Mouse (Mus musculus) lung, postnatal 0 days (tissue): ENCODE measurements around the gene Slc35e3. TPM values are rescaled to one million over a fixed set of nuclear protein-coding genes. Genes with fewer than 3 reads are reported as not detected.

ENCODE experiments used
- ATAC-seq: fragments of 200-750 bp; cut with Nextera tagmentation; 2 replicates; pipeline ENCODE4 v1.8.0; 2017; ENCODE audit warnings: moderate library complexity
- DNase-seq: peaks from one replicate; pipeline ENCODE4 v3.0.0-alpha.2; 2016; ENCODE audit warnings: low spot score
- H3K27ac ChIP-seq: fragments of 300-500 bp; sonication (generic); 2 replicates; pipeline ENCODE4 v1.5.1; 2014; ENCODE audit warnings: antibody characterized with exemption, mild to moderate bottlenecking, low read length, mixed read lengths
- H3K27me3 ChIP-seq: fragments of 300-500 bp; sonication (generic); replicated peaks from 2 replicates; pipeline ENCODE4 v1.6.1; 2014; ENCODE audit warnings: low read length, mixed read lengths; ENCODE audit not compliant: insufficient read depth
- H3K36me3 ChIP-seq: fragments of 300-500 bp; sonication (generic); 2 replicates; pipeline ENCODE4 v1.6.1; 2014; ENCODE audit warnings: low read length, mixed read lengths; ENCODE audit not compliant: insufficient read depth
- H3K4me1 ChIP-seq: fragments of 300-500 bp; sonication (generic); 2 replicates; pipeline ENCODE4 v1.6.1; 2014; ENCODE audit warnings: antibody characterized with exemption, low read depth, low read length, mixed read lengths; ENCODE audit not compliant: insufficient read depth
- H3K4me2 ChIP-seq: fragments of 300-500 bp; sonication (generic); replicated peaks from 2 replicates; pipeline ENCODE4 v1.6.1; 2014; ENCODE audit warnings: low read depth, mild to moderate bottlenecking, low read length, moderate library complexity, mixed read lengths
- H3K4me3 ChIP-seq: fragments of 300-500 bp; sonication (generic); 2 replicates; pipeline ENCODE4 v1.5.1; 2014; ENCODE audit warnings: low read depth, low read length
- H3K9ac ChIP-seq: fragments of 300-500 bp; sonication (generic); replicated peaks from 2 replicates; pipeline ENCODE4 v1.6.1; 2014; ENCODE audit warnings: low read depth, mild to moderate bottlenecking
- H3K9me3 ChIP-seq: fragments of 300-500 bp; sonication (generic); 2 replicates; pipeline ENCODE4 v1.6.1; 2016; ENCODE audit warnings: low read length, mixed read lengths
- CTCF ChIP-seq: IDR thresholded peaks from 2 replicates; pipeline ENCODE4 v1.5.1; 2016; ENCODE audit warnings: antibody characterized with exemption, mild to moderate bottlenecking
- EP300 ChIP-seq: IDR thresholded peaks from 2 replicates; pipeline ENCODE4 v1.6.1; 2016; ENCODE audit warnings: antibody characterized with exemption, mild to moderate bottlenecking, control low read depth
- WGBS: fragments of 180-500 bp; shearing (Covaris S2); extraction: QIAGEN DNeasy Blood & Tissue Kit; methylation state at CpG from one replicate; pipeline ENCODE4 v1.1.7; 2014; 5-methylcytosine and 5-hydroxymethylcytosine counted together
- polyA plus RNA-seq: library from polyadenylated mRNA; unstranded; fragments of >200 nt; fragmentation: Nextera tagmentation; extraction: Ambion mirVana; gene quantifications from 2 replicates; pipeline ENCODE4 v1.2.1, GENCODE M21; 2015

Slc35e3 gene
- polyA plus RNA-seq, 1 experiment from 2014 or later = 17.2 TPM

DNA sequence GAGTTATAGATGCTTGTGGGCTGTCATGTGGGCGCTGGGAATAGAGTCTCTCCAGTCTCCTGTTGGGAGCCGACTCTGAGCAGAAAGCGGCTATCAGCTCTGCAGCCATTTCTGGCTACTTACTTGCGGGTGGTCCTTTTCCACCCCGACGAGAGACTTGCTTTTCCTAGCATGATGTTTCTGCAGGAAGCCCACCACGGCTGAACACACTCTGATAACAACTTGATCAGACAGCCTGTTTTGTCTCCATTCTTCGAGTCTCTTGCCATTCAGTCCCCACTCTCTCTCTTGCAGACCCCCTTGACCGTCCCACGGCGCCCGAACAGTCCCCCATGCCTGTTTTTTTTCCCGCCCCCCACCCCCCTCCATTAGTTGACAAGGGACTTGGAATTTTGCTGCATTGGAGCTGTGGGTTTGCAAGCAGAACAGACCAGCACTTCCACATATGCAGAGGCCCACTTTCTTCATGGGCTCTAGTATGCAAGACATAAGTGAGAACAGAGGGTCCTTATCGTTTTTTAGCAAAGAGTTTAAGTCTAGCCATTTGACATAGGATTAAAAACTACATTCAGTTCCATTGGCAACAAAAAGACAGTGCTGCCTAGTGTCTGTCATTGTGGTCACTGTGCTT is 13.1 kb downstream of the Slc35e3 start:
- no peak for DNase-seq
- TF ChIP-seq CTCF (no peak), EP300 (no peak)
- H3K4me3 ChIP-seq = no peak overlapping the region
- H3K27me3 ChIP-seq = no peaks in the 10 kb centered on the region
- no peaks in the 10 kb centered on the region for H3K4me1 ChIP-seq
- WGBS = 76% methylated on average over 14 of the region's 14 CpGs
- 0 out of 2 replicates have a peak, but pooled peaks cover 6% of the 10 kb centered on the region for H3K36me3 ChIP-seq
- no peaks in the 10 kb centered on the region for H3K9me3 ChIP-seq
- H3K4me2 ChIP-seq = no peak overlapping the region
- H3K9ac ChIP-seq = no peak overlapping the region
- no peak overlapping the region for H3K27ac ChIP-seq
- ATAC-seq = no peak

- Histone ChIP-seq H3K36me3 (0 out of 2 replicates have a peak, but pooled peaks cover 2% of the 10 kb centered on the region), H3K27me3 (no peaks in the 10 kb centered on the region), H3K27ac (no peak overlapping the region), H3K9me3 (no peaks in the 10 kb centered on the region), H3K4me3 (no peak overlapping the region), H3K9ac (no peak overlapping the region), H3K4me2 (no peak overlapping the region), H3K4me1 (no peaks in the 10 kb centered on the region)
- no peak for TF ChIP-seq CTCF
- TF ChIP-seq EP300 = no peak
- DNase-seq (no peak), ATAC-seq (no peak)
- WGBS = 79% methylated on average over 5 of the region's 5 CpGs
Observed at GRCm38 (mm10) chr10:117732184-117732583, 14.0 kb downstream of the Slc35e3 start.

GRCm38 (mm10) chr10:117731244-117732101 is 14.7 kb downstream of the Slc35e3 start:
- Histone ChIP-seq H3K36me3 (no peaks in the 10 kb centered on the region), H3K27me3 (no peaks in the 10 kb centered on the region), H3K9ac (no peak overlapping the region), H3K9me3 (no peaks in the 10 kb centered on the region), H3K4me1 (no peaks in the 10 kb centered on the region), H3K4me2 (no peak overlapping the region), H3K4me3 (no peak overlapping the region), H3K27ac (peak overlapping the region; percentile 59; the same call in 1 of the 2 replicates)
- WGBS = 46% methylated on average over 14 of the region's 15 CpGs
- TF ChIP-seq EP300 = peak; percentile 62
- TF ChIP-seq CTCF = peak; percentile 90
- DNase-seq (peak; percentile 91), ATAC-seq (peak; percentile 72)

DNA sequence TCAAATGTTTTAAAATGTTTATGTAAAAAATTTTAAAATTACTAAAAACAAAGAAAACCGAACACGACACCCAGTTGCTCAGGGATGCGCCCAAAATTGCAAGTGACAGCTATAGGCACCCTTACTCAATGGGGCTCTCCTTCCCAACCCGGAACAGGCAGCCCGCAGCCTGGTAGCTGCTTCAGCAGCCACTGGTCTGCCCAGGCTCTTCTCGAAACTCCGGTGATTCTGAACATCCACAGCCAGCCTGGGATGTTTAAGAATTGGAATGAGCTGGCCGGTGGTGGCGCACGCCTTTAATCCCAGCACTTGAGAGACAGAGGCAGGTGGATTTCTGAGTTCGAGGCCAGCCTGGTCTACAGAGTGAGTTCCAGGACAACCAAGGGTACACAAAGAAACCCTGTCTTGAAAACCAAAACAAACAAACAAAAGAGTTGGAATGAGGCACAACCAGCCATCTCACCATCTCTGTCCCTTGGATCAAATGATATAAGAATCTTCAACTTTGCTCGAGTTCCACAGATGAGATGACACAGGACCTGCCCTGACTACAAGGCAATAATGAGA is 15.4 kb downstream of the Slc35e3 start:
- Histone ChIP-seq H3K27me3 (no peaks in the 10 kb centered on the region), H3K4me1 (no peaks in the 10 kb centered on the region), H3K27ac (no peak overlapping the region), H3K4me3 (no peak overlapping the region), H3K36me3 (no peaks in the 10 kb centered on the region), H3K9me3 (no peaks in the 10 kb centered on the region), H3K9ac (no peak overlapping the region), H3K4me2 (no peak overlapping the region)
- TF ChIP-seq CTCF = no peak
- TF ChIP-seq EP300 = no peak
- DNase-seq (no peak), ATAC-seq (no peak)
- WGBS = 81% methylated on average over 12 of the region's 12 CpGs

GRCm38 (mm10) chr10:117730140-117730539 is 16.0 kb downstream of the Slc35e3 start:
- no peaks in the 10 kb centered on the region for H3K27me3 ChIP-seq
- no peaks in the 10 kb centered on the region for H3K36me3 ChIP-seq
- H3K4me1 ChIP-seq = no peaks in the 10 kb centered on the region
- H3K4me2 ChIP-seq = no peak overlapping the region
- no peak overlapping the region for H3K4me3 ChIP-seq
- 94% methylated on average over 7 of the region's 7 CpGs for WGBS
- no peak for TF ChIP-seq CTCF
- H3K9me3 ChIP-seq = no peaks in the 10 kb centered on the region
- no peak overlapping the region for H3K9ac ChIP-seq
- DNase-seq (no peak), ATAC-seq (no peak)
- peak overlapping the region; percentile 15; the same call in 1 of the 2 replicates for H3K27ac ChIP-seq

GRCm38 (mm10) chr10:117729139-117729814 is 16.9 kb downstream of the Slc35e3 start:
- H3K36me3 ChIP-seq = no peaks in the 10 kb centered on the region
- H3K4me2 ChIP-seq = no peak overlapping the region
- H3K9me3 ChIP-seq = no peaks in the 10 kb centered on the region
- H3K27me3 ChIP-seq = no peaks in the 10 kb centered on the region
- WGBS = 30% methylated on average over 11 of the region's 11 CpGs
- DNase-seq = peak; percentile 91
- H3K4me1 ChIP-seq = no peaks in the 10 kb centered on the region
- no peak overlapping the region for H3K9ac ChIP-seq
- peak; percentile 88 for ATAC-seq
- H3K4me3 ChIP-seq = no peak overlapping the region
- TF ChIP-seq CTCF = no peak
- TF ChIP-seq EP300 = peak; percentile 99
- peak overlapping the region; percentile 85 for H3K27ac ChIP-seq
